Mouse (Mus musculus) G1E-ER4 (cell line): Measurements from ENCODE around the gene Depdc1b. TPM values are rescaled to one million over a fixed set of nuclear protein-coding genes. Genes with fewer than 3 reads are reported as not detected.

ENCODE experiments used
- GATA1 ChIP-seq: IDR thresholded peaks from one replicate; pipeline ENCODE4 v1.8.0; 2012; ENCODE audit warnings: low read length, inconsistent platforms
- polyA plus RNA-seq: library from polyadenylated mRNA; stranded (reverse); fragments of >175 nt; gene quantifications from 2 replicates; pipeline ENCODE4 v1.2.3, GENCODE M21; 2012

Gene Depdc1b
- polyA plus RNA-seq, 1 experiment: 4.7 TPM

DNA sequence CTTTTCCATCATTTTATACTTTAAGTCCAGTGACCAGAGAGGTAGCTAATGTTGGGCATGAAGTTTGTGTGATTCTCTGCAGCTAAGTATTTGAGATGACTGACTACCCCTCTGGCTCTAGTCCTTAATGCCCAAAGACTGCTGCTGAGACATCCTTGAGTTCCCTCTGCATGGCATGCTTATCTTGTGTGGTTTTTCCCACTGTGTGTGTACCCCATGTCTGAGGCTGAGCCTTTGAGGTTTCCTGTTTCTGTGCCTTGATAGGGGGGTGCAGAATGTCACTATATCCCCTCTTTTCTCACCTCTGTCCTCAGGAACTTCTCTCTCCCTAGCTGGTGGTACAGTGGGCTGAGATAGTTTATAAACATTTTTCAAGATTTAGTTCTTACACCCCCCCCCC is 119.6 kb downstream of the Depdc1b start:
- no peak for TF ChIP-seq GATA1

- TF ChIP-seq GATA1: no peak
These were observed 121.3 kb downstream of the Depdc1b start for GRCm38 (mm10) chr13:108437424-108437823.

- TF ChIP-seq GATA1: no peak
These were observed 122.9 kb downstream of the Depdc1b start for GRCm38 (mm10) chr13:108439012-108439411.

- no peak for TF ChIP-seq GATA1
These were observed 132.3 kb downstream of the Depdc1b start for GRCm38 (mm10) chr13:108448348-108448931.

DNA sequence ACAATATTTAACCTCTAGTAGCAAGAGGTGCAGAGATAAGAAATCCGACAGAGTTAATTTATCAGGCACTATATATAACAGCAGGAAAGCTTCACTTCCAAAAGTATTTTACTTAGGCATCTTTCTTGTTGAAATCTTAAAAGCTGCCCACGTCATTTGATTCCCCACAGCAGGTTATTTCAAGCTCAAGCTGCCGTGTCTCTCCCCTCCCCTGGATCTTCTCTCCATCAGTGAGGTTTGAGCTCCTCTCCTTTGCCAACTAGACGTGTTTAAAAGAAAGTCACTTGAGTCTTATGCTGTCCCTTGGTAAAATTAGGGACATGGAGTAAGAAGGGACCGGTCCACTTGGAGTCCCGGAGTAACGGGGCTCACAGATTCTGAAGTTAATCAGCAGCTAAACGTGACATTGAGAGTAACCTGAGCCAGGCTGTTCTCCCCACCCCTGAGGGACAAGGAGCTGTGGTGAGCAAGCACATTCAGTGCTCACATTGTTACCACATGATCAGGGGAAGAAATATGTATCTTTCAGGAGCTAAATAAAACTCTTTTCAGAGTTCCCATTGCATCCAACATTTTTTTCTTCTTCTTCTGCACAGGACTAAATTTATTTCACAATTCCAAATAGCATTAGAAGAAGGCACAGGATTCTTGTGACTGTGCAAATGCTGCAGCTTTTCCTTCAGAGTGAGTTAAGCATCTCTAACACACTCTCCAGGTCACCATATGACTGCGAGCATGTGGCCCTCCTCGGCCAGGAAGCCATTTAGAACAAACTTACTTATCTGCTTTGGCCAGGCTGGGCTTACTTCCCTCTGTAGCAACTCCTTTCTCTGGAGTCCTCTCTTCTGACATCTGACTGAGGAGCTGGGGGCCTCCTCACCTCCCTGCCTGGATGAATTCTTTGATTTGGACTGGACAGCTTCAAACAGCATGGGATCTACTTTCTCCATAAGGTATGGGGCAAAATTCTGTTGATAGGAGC is 133.3 kb downstream of the Depdc1b start, which contains the start of gene Pde4d:
Gene Pde4d (plus strand): TSS at position 833 of the 982 bp plus-strand sequence.
- TF ChIP-seq GATA1: no peak

- no peak for TF ChIP-seq GATA1
These were observed 135.0 kb downstream of the Depdc1b start for GRCm38 (mm10) chr13:108451122-108451521.

DNA sequence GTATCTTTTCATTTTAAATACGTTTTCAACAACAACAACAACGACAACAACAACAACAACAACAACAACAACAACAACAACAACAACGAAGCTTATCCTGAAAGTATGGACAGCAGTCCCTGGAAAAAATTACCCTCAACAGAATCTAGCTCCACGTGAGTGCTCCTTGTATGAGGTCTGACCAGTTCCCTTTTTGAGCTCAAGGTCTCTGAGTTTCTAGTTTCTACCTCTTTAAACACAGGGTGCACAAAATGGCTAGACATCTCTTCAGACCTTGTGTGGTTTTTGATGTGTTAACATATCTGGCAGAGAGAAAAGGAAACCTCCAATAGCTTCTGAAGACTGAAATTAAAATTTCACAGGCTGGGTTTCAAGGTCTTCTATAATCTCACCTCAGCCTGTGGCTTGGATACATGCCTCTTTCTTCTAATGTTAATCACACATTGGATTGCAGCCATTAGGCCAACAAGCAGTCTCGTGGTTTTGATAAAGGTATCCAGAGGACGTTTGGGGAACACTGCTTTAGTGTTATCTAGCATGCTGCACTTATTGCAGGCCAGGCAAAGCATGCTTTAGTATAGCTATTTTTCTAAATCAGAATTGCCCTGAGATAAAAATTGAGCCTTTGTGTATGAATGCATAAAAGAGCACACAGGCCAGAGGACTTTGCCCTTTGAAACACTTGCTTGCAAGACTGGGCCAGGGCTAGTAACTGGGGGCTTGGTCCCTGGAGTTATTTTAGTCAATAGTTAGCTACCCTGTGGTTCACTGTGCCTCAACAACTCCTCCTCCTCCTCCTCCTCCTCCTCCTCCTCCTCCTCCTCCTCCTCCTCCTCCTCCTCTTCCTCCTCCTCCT is 137.2 kb downstream of the Depdc1b start:
- TF ChIP-seq GATA1: no peak

Other genes starting within 250 kb of the Depdc1b start
- gene Ndufaf2, start 157.7 kb upstream of the Depdc1b start, polyA plus RNA-seq: 54.5 and 73.0 TPM in 2 replicates
- gene Ercc8, start 157.6 kb upstream of the Depdc1b start, polyA plus RNA-seq: 1.1 and 3.7 TPM in 2 replicates
- 0.03 and 0.04 TPM in 2 replicates for gene Elovl7, start 101.9 kb upstream of the Depdc1b start, polyA plus RNA-seq
- 12.7 and 13.2 TPM in 2 replicates for gene Pde4d, start 133.6 kb downstream of the Depdc1b start, polyA plus RNA-seq